Mouse (Mus musculus): Measurements from ENCODE around the gene Psmb9.
"Not testable (repeated sequence)": the region's sequence is repeated elsewhere in the genome, so short reads cannot be mapped to it uniquely, and the experiment has no call there.

Psmb9 gene

GRCm38 (mm10) chr17:34183564-34184219 is 3.9 kb downstream of the Psmb9 start:
- no peak for DNase-seq (ENCODE audit: low read depth)

GRCm38 (mm10) chr17:34179913-34180859 is 7.4 kb downstream of the Psmb9 start:
- peak; percentile 65 for DNase-seq (ENCODE audit: low read depth)

- DNase-seq (ENCODE audit: low read depth), result no peak
Measured at GRCm38 (mm10) chr17:34179019-34179418, 8.5 kb downstream of the Psmb9 start.

GRCm38 (mm10) chr17:34177179-34177578 is 10.4 kb downstream of the Psmb9 start:
- peak; percentile 77 for DNase-seq (ENCODE audit: low read depth)

GRCm38 (mm10) chr17:34174075-34174474 is 13.5 kb downstream of the Psmb9 start:
- peak; percentile 57 for DNase-seq (ENCODE audit: low read depth)

- DNase-seq (ENCODE audit: low read depth), result peak; percentile 60
Measured at GRCm38 (mm10) chr17:34172528-34172927, 15.0 kb downstream of the Psmb9 start.

- DNase-seq (ENCODE audit: low read depth), result peak; percentile 97
Measured at GRCm38 (mm10) chr17:34170877-34171498, 16.6 kb downstream of the Psmb9 start.

- no peak for DNase-seq (ENCODE audit: low read depth)
Measured at GRCm38 (mm10) chr17:34170487-34170876, 17.1 kb downstream of the Psmb9 start.

GRCm38 (mm10) chr17:34169279-34169678 is 18.3 kb downstream of the Psmb9 start:
- DNase-seq (ENCODE audit: low read depth), result peak; percentile 80

- DNase-seq (ENCODE audit: low read depth), result peak; percentile 66
Measured at GRCm38 (mm10) chr17:34165033-34165730, 22.4 kb downstream of the Psmb9 start.

- peak; percentile 56 for DNase-seq (ENCODE audit: low read depth)
Measured at GRCm38 (mm10) chr17:34164202-34164895, 23.2 kb downstream of the Psmb9 start.

- no peak for DNase-seq (ENCODE audit: low read depth)
Measured at GRCm38 (mm10) chr17:34155534-34155933, 32.0 kb downstream of the Psmb9 start.

- peak; percentile 81 for DNase-seq (ENCODE audit: low read depth)
Measured at GRCm38 (mm10) chr17:34152923-34153322, 34.6 kb downstream of the Psmb9 start, which contains the start of gene H2-DMb1. Gene H2-DMb1, plus strand, starts transcription at chr17:34153072.

GRCm38 (mm10) chr17:34144960-34145371 is 42.6 kb downstream of the Psmb9 start:
- DNase-seq (ENCODE audit: low read depth), result peak; percentile 59

- not testable (repeated sequence) for DNase-seq (ENCODE audit: low read depth)
Measured at GRCm38 (mm10) chr17:34144221-34144620, 43.3 kb downstream of the Psmb9 start.

- DNase-seq (ENCODE audit: low read depth), result no peak
Measured at GRCm38 (mm10) chr17:34143461-34143860, 44.1 kb downstream of the Psmb9 start.

- DNase-seq (ENCODE audit: low read depth), result peak; percentile 83
Measured at GRCm38 (mm10) chr17:34143033-34143432, 44.5 kb downstream of the Psmb9 start, which contains the start of gene H2-DMb2. Gene H2-DMb2, plus strand, starts transcription at chr17:34143307.

GRCm38 (mm10) chr17:34142456-34143010 is 45.0 kb downstream of the Psmb9 start:
- DNase-seq (ENCODE audit: low read depth), result no peak

- no peak for DNase-seq (ENCODE audit: low read depth)
Measured at GRCm38 (mm10) chr17:34141448-34141847, 46.1 kb downstream of the Psmb9 start.

- DNase-seq (ENCODE audit: low read depth), result no peak
Measured at GRCm38 (mm10) chr17:34140240-34140639, 47.3 kb downstream of the Psmb9 start.

GRCm38 (mm10) chr17:34139416-34139815 is 48.1 kb downstream of the Psmb9 start:
- DNase-seq (ENCODE audit: low read depth), result no peak
